Comparison of ENCODE assay signal across 19 mouse cellular contexts in genomic region chr13:37288993-37289392, GRCm38 (mm10).
"Had no signal": no experiment of that assay in that cellular context is flagged by ENCODE, and none has a peak within 500 bp of the region (broad histone marks: within the 10 kb centered on the region; RNA-seq: fewer than 3 reads in every experiment).

No protein-coding gene starts in this region.

- H3K27me3 ChIP-seq: lung, embryonic 15.5 days; midbrain, embryonic 13.5 days; midbrain, embryonic 15.5 days; neural tube, embryonic 12.5 days; stomach, embryonic 15.5 days had no signal

- H3K4me2 ChIP-seq: lung, embryonic 15.5 days; midbrain, embryonic 11.5 days; midbrain, embryonic 13.5 days; midbrain, embryonic 15.5 days; neural tube, embryonic 12.5 days; stomach, embryonic 15.5 days had no signal

- H3K4me3 ChIP-seq: lung, embryonic 15.5 days; midbrain, embryonic 13.5 days; midbrain, embryonic 15.5 days; neural tube, embryonic 12.5 days; stomach, embryonic 15.5 days had no signal

- H3K36me3 ChIP-seq: lung, embryonic 15.5 days; midbrain, embryonic 13.5 days; midbrain, embryonic 15.5 days; neural tube, embryonic 12.5 days; stomach, embryonic 15.5 days had no signal

- H3K4me1 ChIP-seq: lung, embryonic 15.5 days; midbrain, embryonic 13.5 days; midbrain, embryonic 15.5 days; neural tube, embryonic 12.5 days; stomach, embryonic 15.5 days had no signal

- DNase-seq: lung, adult 2 months; lung, postnatal 14 days; lung, postnatal 36 days; retina, postnatal 1 day; right cerebral cortex, adult 18-20 months; right cerebral cortex, postnatal 25 days; right cerebral cortex, postnatal 4 days; spleen, adult 18-20 months; thymus, adult 18-20 months; thymus, postnatal 14 days; thymus, postnatal 36 days had no signal

- H3K27ac ChIP-seq: liver, embryonic 14.5 days; lung, embryonic 15.5 days; macrophage; midbrain, embryonic 13.5 days; midbrain, embryonic 15.5 days; neural tube, embryonic 12.5 days; stomach, embryonic 15.5 days had no signal

- H3K9ac ChIP-seq: liver, embryonic 14.5 days; lung, embryonic 15.5 days; midbrain, embryonic 13.5 days; midbrain, embryonic 15.5 days; neural tube, embryonic 12.5 days; stomach, embryonic 15.5 days had no signal

- H3K9me3 ChIP-seq: lung, embryonic 15.5 days; midbrain, embryonic 13.5 days; neural tube, embryonic 12.5 days; stomach, embryonic 15.5 days had no signal

- ATAC-seq: midbrain, embryonic 13.5 days; midbrain, embryonic 15.5 days had no signal
